Mouse (Mus musculus) forebrain, embryonic 14.5 days (tissue): ENCODE measurements around the gene Dglucy. TPM values are rescaled to one million over a fixed set of nuclear protein-coding genes. Genes with fewer than 3 reads are reported as not detected.

Source experiments
- ATAC-seq: fragments of 200-750 bp; cut with Nextera tagmentation; 2 replicates; pipeline ENCODE4 v1.8.0; 2017; ENCODE audit warnings: mild to moderate bottlenecking, moderate library complexity
- DNase-seq: peaks from one replicate; pipeline ENCODE4 v3.0.0-alpha.2; 2015; ENCODE audit warnings: low spot score
- H3K27ac ChIP-seq: fragments of 300-500 bp; sonication (generic); 2 replicates; pipeline ENCODE4 v1.5.1; 2014; ENCODE audit warnings: low read depth, mild to moderate bottlenecking, control low read depth, low read length, moderate library complexity
- H3K27me3 ChIP-seq: fragments of 300-500 bp; sonication (generic); replicated peaks from 2 replicates; pipeline ENCODE4 v1.6.1; 2014; ENCODE audit warnings: low read length, control low read depth, mixed read lengths; ENCODE audit not compliant: control insufficient read depth, insufficient read depth
- H3K36me3 ChIP-seq: fragments of 300-500 bp; sonication (generic); 2 replicates; pipeline ENCODE4 v1.6.1; 2014; ENCODE audit warnings: low read length, control low read depth; ENCODE audit not compliant: control insufficient read depth, insufficient read depth
- H3K4me1 ChIP-seq: fragments of 300-500 bp; sonication (generic); 2 replicates; pipeline ENCODE4 v1.6.1; 2014; ENCODE audit warnings: antibody characterized with exemption, low read length, control low read depth; ENCODE audit not compliant: control insufficient read depth, insufficient read depth
- H3K4me2 ChIP-seq: fragments of 300-500 bp; sonication (generic); 2 replicates; pipeline ENCODE4 v1.6.1; 2014; ENCODE audit warnings: mild to moderate bottlenecking, control low read depth, low read length
- H3K4me3 ChIP-seq: fragments of 300-500 bp; sonication (generic); 2 replicates; pipeline ENCODE4 v1.5.1; 2014; ENCODE audit warnings: low read depth, low read length, control low read depth
- H3K9ac ChIP-seq: fragments of 300-500 bp; sonication (generic); 2 replicates; pipeline ENCODE4 v1.6.1; 2014; ENCODE audit warnings: mild to moderate bottlenecking, low read length, control low read depth, moderate library complexity
- H3K9me3 ChIP-seq: fragments of 300-500 bp; sonication (generic); replicated peaks from 2 replicates; pipeline ENCODE4 v1.6.1; 2016; ENCODE audit warnings: low read length, control low read depth, mixed read lengths; ENCODE audit not compliant: control insufficient read depth
- WGBS: fragments of 180-500 bp; shearing (Covaris S2); extraction: QIAGEN DNeasy Blood & Tissue Kit; methylation state at CpG from one replicate; pipeline ENCODE4 v1.1.7; 2014; 5-methylcytosine and 5-hydroxymethylcytosine counted together
- polyA plus RNA-seq: library from polyadenylated mRNA; unstranded; fragments of >200 nt; fragmentation: Nextera tagmentation; extraction: Ambion mirVana; gene quantifications from 2 replicates; pipeline ENCODE4 v1.2.1, GENCODE M21; 2014

Gene Dglucy
- polyA plus RNA-seq, 1 experiment from 2014 or later, result 2.7 TPM

DNA sequence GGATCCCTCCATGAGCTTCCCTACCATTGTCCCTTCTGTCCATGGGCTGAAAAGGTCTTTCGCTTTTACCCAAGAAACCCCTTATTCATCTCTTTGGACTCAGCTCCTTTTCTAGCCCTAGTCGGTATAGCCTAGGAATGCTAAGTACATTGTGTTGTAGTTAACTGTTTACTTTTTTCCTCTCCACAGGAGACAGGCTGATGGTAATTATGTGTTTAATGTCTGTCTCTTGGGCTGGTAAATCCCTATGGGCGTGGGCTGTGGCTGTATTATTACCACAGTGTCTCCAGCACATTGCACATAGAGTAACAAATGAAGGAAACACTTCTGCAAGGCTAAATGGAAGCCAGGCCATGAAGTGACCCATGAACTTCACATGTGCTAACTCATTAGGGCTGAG is 35.8 kb downstream of the Dglucy start:
- ATAC-seq (no peak), DNase-seq (no peak)
- H3K27ac ChIP-seq, result no peak overlapping the region
- H3K9me3 ChIP-seq, result no peaks in the 10 kb centered on the region
- no peak overlapping the region for H3K4me3 ChIP-seq
- H3K27me3 ChIP-seq, result no peaks in the 10 kb centered on the region
- WGBS, result 85% methylated on average over 3 of the region's 3 CpGs
- H3K36me3 ChIP-seq, result no peaks in the 10 kb centered on the region
- H3K4me1 ChIP-seq, result no peaks in the 10 kb centered on the region
- no peak overlapping the region for H3K4me2 ChIP-seq
- H3K9ac ChIP-seq, result no peak overlapping the region

- DNase-seq (no peak), ATAC-seq (no peak)
- Histone ChIP-seq H3K9ac (no peak overlapping the region), H3K27ac (no peak overlapping the region), H3K27me3 (no peaks in the 10 kb centered on the region), H3K4me1 (no peaks in the 10 kb centered on the region), H3K4me3 (no peak overlapping the region), H3K9me3 (no peaks in the 10 kb centered on the region), H3K36me3 (no peaks in the 10 kb centered on the region), H3K4me2 (no peak overlapping the region)
- 88% methylated on average over 5 of the region's 5 CpGs for WGBS
These were observed 38.0 kb downstream of the Dglucy start for GRCm38 (mm10) chr12:100816906-100817305.

DNA sequence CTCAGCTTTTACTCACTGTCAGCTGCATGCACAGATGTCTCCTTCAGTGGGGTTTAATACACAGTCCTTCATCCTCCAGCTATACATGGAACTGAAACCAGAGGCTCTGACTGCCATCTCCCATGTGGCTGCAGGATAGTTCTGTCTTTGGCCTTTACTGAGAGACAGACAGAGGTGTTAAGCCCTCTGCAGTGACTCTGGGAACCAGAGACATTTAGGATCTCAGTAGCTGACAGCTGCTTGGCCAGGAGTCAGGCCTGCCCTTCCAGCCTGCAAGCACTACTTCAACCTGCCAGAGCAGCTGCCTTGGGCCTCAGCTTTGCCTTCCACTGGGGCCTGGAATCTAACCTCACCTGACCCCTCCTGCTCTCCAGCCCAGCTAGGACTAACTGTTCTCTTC is 41.1 kb downstream of the Dglucy start:
- no peak for DNase-seq
- Histone ChIP-seq H3K27ac (no peak overlapping the region), H3K36me3 (no peaks in the 10 kb centered on the region), H3K9ac (no peak overlapping the region), H3K27me3 (no peaks in the 10 kb centered on the region), H3K9me3 (no peaks in the 10 kb centered on the region), H3K4me2 (no peak overlapping the region), H3K4me3 (no peak overlapping the region), H3K4me1 (no peaks in the 10 kb centered on the region)
- no peak for ATAC-seq

DNA sequence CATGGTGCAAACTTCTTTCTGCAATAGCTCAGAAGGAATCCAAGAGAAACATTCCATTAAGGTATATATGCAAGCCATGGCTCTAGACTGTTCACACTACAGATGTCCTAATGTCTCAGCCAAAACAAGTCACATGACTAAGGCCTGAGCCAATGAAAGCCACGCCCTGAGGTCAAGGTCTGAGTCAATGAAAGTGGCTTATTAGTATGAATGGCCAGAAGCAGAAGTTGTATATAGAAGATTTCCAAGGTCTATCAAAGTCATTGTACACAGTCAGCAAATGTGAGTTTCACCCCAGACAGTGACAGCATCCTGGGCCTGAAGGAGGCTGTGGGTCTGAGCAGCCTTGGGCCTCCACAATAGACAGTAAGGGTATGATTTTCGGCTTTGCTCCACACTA is 52.2 kb downstream of the Dglucy start:
- Histone ChIP-seq H3K4me1 (0 out of 2 replicates have a peak, but pooled peaks cover 4% of the 10 kb centered on the region), H3K36me3 (no peaks in the 10 kb centered on the region), H3K27me3 (no peaks in the 10 kb centered on the region), H3K4me3 (no peak overlapping the region), H3K9ac (no peak overlapping the region), H3K4me2 (no peak overlapping the region), H3K27ac (no peak overlapping the region), H3K9me3 (no peaks in the 10 kb centered on the region)
- 61% methylated on average over 2 of the region's 2 CpGs for WGBS
- no peak for ATAC-seq
- no peak for DNase-seq

GRCm38 (mm10) chr12:100831629-100832325 is 52.9 kb downstream of the Dglucy start:
- H3K36me3 ChIP-seq, result no peaks in the 10 kb centered on the region
- DNase-seq (peak; percentile 14), ATAC-seq (no peak)
- no peak overlapping the region for H3K4me3 ChIP-seq
- 0 out of 2 replicates have a peak, but pooled peaks cover 4% of the 10 kb centered on the region for H3K4me1 ChIP-seq
- whole genome bisulfite sequencing, result 6% methylated on average over 8 of the region's 8 CpGs
- H3K9me3 ChIP-seq, result no peaks in the 10 kb centered on the region
- no peak overlapping the region for H3K4me2 ChIP-seq
- no peak overlapping the region for H3K27ac ChIP-seq
- H3K27me3 ChIP-seq, result no peaks in the 10 kb centered on the region
- H3K9ac ChIP-seq, result no peak overlapping the region

DNA sequence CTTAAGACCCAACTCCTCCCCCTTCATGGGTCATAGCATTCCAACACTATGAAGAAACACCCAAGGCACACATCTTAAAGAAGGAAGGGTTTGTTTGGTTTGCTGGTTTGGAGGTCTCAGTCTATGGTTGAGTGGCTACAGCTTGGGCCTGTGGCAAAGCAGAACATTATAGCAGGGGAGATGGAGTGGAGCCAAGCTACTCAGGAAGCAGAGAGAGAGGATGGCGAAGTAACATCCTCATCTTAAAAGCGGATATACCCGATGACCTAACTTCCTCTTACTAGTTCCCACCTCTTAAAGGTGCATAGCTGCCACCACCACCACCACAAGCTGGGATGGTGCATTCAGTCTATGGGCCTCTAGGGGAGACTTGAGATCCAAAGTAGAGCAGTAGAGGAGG is 58.4 kb downstream of the Dglucy start:
- Histone ChIP-seq H3K36me3 (no peaks in the 10 kb centered on the region), H3K27ac (no peak overlapping the region), H3K9ac (no peak overlapping the region), H3K4me2 (no peak overlapping the region), H3K9me3 (no peaks in the 10 kb centered on the region), H3K4me3 (no peak overlapping the region), H3K4me1 (no peaks in the 10 kb centered on the region), H3K27me3 (no peaks in the 10 kb centered on the region)
- no peak for ATAC-seq
- DNase-seq, result no peak
- 86% methylated on average over 3 of the region's 3 CpGs for WGBS

GRCm38 (mm10) chr12:100839079-100839600 is 60.3 kb downstream of the Dglucy start:
- no peak overlapping the region for H3K4me2 ChIP-seq
- H3K4me3 ChIP-seq, result no peak overlapping the region
- H3K27me3 ChIP-seq, result no peaks in the 10 kb centered on the region
- H3K27ac ChIP-seq, result no peak overlapping the region
- no peak overlapping the region for H3K9ac ChIP-seq
- H3K9me3 ChIP-seq, result no peaks in the 10 kb centered on the region
- H3K4me1 ChIP-seq, result no peaks in the 10 kb centered on the region
- no peaks in the 10 kb centered on the region for H3K36me3 ChIP-seq
- no peak for ATAC-seq
- 24% methylated on average over 8 of the region's 8 CpGs for whole genome bisulfite sequencing
- no peak for DNase-seq

GRCm38 (mm10) chr12:100839926-100840325 is 61.1 kb downstream of the Dglucy start:
- DNase-seq (no peak), ATAC-seq (no peak)
- Histone ChIP-seq H3K4me3 (no peak overlapping the region), H3K4me1 (no peaks in the 10 kb centered on the region), H3K9ac (no peak overlapping the region), H3K4me2 (no peak overlapping the region), H3K9me3 (no peaks in the 10 kb centered on the region), H3K27ac (no peak overlapping the region), H3K36me3 (no peaks in the 10 kb centered on the region), H3K27me3 (no peaks in the 10 kb centered on the region)
- WGBS, result 86% methylated on average over 6 of the region's 6 CpGs

- no peak overlapping the region for H3K4me2 ChIP-seq
These were observed 62.4 kb downstream of the Dglucy start for GRCm38 (mm10) chr12:100841211-100841792.

More at GRCm38 (mm10) chr12:100841211-100841792, 62.4 kb downstream of the Dglucy start:
- 13% methylated on average over 3 of the region's 3 CpGs for WGBS
- DNase-seq (peak; percentile 89), ATAC-seq (peak; percentile 85)
- no peaks in the 10 kb centered on the region for H3K27me3 ChIP-seq
- no peak overlapping the region for H3K9ac ChIP-seq
- no peaks in the 10 kb centered on the region for H3K36me3 ChIP-seq
- no peaks in the 10 kb centered on the region for H3K4me1 ChIP-seq
- no peak overlapping the region for H3K27ac ChIP-seq
- H3K9me3 ChIP-seq, result no peaks in the 10 kb centered on the region
- H3K4me3 ChIP-seq, result no peak overlapping the region
